Mouse (Mus musculus): ENCODE data around the gene Il6st. TPM values are rescaled to one million over a fixed set of nuclear protein-coding genes. Genes with fewer than 3 reads are reported as not detected.

Il6st gene
- polyA plus RNA-seq, 1 experiment from 2014 or later = 22.6 TPM

GRCm38 (mm10) chr13:112458016-112458415, 5.9 kb upstream of the Il6st start:
- Histone ChIP-seq H3K9me3 (no peaks in the 10 kb centered on the region), H3K4me3 (no peak overlapping the region), H3K27ac (no peak overlapping the region), H3K4me1 (replicated peaks) (peaks cover under 1% of the 10 kb centered on the region), H3K36me3 (no peaks in the 10 kb centered on the region), H3K4me2 (no peak overlapping the region), H3K27me3 (no peaks in the 10 kb centered on the region), H3K9ac (no peak overlapping the region)
- 84% methylated on average over 4 of the region's 4 CpGs for WGBS
- ATAC-seq (ENCODE audit: low FRiP score) = no peak

- Histone ChIP-seq H3K4me3 (no peak overlapping the region), H3K9ac (no peak overlapping the region), H3K27ac (no peak overlapping the region), H3K36me3 (no peaks in the 10 kb centered on the region), H3K27me3 (no peaks in the 10 kb centered on the region), H3K4me1 (replicated peaks) (peaks cover 6% of the 10 kb centered on the region), H3K9me3 (no peaks in the 10 kb centered on the region), H3K4me2 (no peak overlapping the region)
- no peak for ATAC-seq (ENCODE audit: low FRiP score)
- 94% methylated on average over 11 of the region's 11 CpGs for WGBS
Observed at GRCm38 (mm10) chr13:112458435-112459018, 5.3 kb upstream of the Il6st start.

DNA sequence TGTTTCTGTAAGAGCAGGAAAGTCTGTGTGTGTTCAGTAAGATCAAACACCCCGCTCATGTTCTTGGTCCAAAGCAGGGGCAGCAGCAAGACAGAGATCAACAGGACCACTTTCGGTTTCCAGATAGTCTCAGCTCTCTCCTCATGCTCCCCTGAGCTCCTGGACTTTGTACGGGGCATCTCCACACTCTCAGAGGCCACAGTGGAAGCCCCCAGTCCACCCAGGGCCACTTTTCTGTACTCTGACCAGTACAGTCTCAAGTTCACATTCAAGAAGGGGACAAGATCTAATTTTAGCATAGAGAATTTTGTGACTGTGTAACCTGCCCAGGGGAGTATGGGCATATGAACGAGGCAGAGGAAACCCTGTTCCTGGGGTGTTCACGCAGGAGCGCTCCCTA, 3.9 kb upstream of the Il6st start:
- Histone ChIP-seq H3K4me2 (no peak overlapping the region), H3K27ac (no peak overlapping the region), H3K9me3 (no peaks in the 10 kb centered on the region), H3K4me1 (replicated peaks) (peaks cover 10% of the 10 kb centered on the region), H3K4me3 (no peak overlapping the region), H3K36me3 (no peaks in the 10 kb centered on the region), H3K9ac (no peak overlapping the region), H3K27me3 (no peaks in the 10 kb centered on the region)
- WGBS = 88% methylated on average over 6 of the region's 6 CpGs
- no peak for ATAC-seq (ENCODE audit: low FRiP score)

DNA sequence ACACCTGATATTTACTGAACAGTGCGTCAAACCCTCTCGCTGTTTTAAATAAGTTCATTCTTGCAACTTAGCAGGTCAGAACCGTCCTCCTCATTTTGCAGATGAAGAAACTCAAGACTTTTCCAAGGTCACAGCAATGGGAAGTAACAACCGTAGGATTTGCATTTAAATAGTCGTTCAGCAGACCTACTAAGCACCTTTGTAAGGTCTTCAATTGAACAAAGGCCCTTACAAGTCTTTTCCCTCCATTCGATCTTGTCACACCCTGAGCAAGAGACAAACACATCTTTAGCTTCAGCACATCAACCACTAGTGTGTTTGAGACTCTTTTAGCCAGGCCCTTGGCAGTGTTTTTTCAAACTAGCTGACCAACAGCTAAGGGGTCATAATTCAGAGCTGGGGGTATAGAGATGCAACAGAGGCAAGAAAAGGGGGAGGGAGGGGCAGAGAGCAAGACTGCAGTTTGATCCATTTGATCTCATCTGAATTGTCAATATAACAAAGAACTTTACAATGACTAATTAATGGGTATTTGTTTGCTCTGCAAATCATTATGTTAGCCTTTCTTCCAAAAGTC, 1.4 kb upstream of the Il6st start:
- WGBS = 31% methylated on average over 6 of the region's 6 CpGs
- no peaks in the 10 kb centered on the region for H3K27me3 ChIP-seq
- H3K27ac ChIP-seq = no peak overlapping the region
- H3K4me1 ChIP-seq (replicated peaks) = peaks cover 25% of the 10 kb centered on the region
- no peaks in the 10 kb centered on the region for H3K36me3 ChIP-seq
- H3K4me2 ChIP-seq = no peak overlapping the region
- H3K4me3 ChIP-seq = no peak overlapping the region
- no peak for ATAC-seq (ENCODE audit: low FRiP score)
- no peaks in the 10 kb centered on the region for H3K9me3 ChIP-seq
- no peak overlapping the region for H3K9ac ChIP-seq

DNA sequence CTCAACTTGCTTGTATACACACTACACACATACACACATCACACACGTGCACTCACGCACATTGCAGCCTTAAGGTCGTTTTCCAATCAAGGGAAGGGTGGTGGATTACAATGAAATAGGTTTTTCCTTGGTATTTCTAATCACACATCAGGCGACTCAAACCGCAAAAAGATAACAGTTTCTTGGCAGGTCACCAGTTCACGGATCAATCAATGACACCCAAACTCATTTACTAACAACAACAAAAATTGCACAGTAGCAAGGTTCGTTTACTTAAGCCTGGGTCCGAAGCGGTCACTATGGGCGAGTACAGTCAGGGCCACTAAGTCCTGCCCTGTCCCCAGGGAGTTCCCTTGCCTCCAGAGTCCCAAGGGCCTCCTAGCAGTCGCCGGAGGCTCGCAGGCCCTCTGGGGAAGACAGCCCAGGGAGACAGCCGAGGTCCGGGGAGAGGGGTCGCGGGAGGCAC, 500 bp upstream of the Il6st start:
- H3K4me2 ChIP-seq = peak overlapping the region; percentile 90
- H3K9me3 ChIP-seq = no peaks in the 10 kb centered on the region
- no peaks in the 10 kb centered on the region for H3K36me3 ChIP-seq
- under 1% methylated on average over 17 of the region's 17 CpGs for WGBS
- H3K9ac ChIP-seq = peak overlapping the region; percentile 92
- H3K4me1 ChIP-seq (replicated peaks) = peaks cover 25% of the 10 kb centered on the region
- peak overlapping the region; percentile 85 for H3K4me3 ChIP-seq
- H3K27me3 ChIP-seq = no peaks in the 10 kb centered on the region
- H3K27ac ChIP-seq = peak overlapping the region; percentile 80
- ATAC-seq (ENCODE audit: low FRiP score) = peak; percentile 75

DNA sequence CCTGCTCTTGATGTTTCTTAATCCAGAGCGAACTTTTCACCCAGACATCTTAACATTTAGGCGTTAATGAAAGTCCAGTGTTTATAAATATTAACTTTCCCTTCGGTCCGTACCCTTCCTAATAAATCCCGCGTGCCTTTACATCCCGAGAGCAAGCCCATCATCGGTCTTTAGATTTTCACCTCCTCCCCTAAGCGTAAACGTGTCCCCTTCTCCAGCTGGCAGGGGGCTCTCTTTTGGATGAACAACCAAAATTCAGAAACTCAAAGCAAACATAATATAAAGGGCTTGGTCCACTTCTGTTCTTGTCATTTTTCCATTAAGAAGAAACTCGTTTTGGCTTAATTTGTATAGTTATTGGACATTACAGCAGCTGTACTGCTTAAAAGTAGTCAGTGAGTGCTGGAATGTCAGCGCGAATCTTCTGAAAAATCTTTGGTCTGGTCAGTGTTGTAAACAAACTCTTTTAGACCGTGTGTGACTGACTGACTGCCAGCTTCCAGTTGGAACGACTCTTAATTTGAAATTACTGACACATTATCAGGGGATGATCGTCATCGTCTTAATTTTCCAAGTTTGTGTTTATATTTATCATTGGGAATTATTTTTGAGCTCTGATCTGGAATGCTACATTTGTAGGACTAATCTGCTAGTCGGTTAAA, 887 bp downstream of the Il6st start:
- no peaks in the 10 kb centered on the region for H3K9me3 ChIP-seq
- H3K27ac ChIP-seq = peak overlapping the region; percentile 79; the same call in 1 of the 2 replicates

DNA sequence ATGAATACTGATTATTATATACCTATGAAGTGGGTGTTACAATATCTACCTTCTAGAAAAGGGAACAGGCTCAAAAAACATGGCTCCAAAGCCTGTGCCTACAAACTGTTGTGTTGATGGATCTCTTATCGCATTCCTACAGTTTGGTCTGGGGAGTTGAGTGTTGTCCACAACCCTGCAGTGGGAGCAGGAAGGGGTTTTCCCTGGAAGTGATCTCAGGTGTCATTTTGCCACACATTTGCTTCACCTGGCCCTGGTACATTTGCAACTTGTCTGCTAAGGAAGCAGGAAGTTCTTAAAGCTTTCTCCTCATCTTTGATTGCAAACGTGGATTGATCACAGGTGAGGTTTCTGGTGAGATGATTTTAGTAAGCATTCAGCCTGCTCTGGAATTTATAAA, 1.7 kb downstream of the Il6st start:
- 67% methylated on average over 2 of the region's 2 CpGs for WGBS
- H3K4me3 ChIP-seq = no peak overlapping the region; the same call in 1 of the 2 replicates
- no peaks in the 10 kb centered on the region for H3K27me3 ChIP-seq
- H3K4me2 ChIP-seq = peak overlapping the region; percentile 90
- peaks cover 25% of the 10 kb centered on the region for H3K4me1 ChIP-seq (replicated peaks)
- H3K27ac ChIP-seq = no peak overlapping the region
- H3K36me3 ChIP-seq = no peaks in the 10 kb centered on the region
- ATAC-seq (ENCODE audit: low FRiP score) = no peak
- no peak overlapping the region for H3K9ac ChIP-seq
- H3K9me3 ChIP-seq = no peaks in the 10 kb centered on the region

More for the DNA sequence above, 887 bp downstream of the Il6st start:
- Histone ChIP-seq H3K4me1 (replicated peaks) (peaks cover 25% of the 10 kb centered on the region), H3K27me3 (no peaks in the 10 kb centered on the region), H3K4me3 (peak overlapping the region; percentile 85), H3K36me3 (no peaks in the 10 kb centered on the region), H3K9ac (peak overlapping the region; percentile 92), H3K4me2 (peak overlapping the region; percentile 90)
- 5% methylated on average over 18 of the region's 18 CpGs for WGBS
- no peak for ATAC-seq (ENCODE audit: low FRiP score)

DNA sequence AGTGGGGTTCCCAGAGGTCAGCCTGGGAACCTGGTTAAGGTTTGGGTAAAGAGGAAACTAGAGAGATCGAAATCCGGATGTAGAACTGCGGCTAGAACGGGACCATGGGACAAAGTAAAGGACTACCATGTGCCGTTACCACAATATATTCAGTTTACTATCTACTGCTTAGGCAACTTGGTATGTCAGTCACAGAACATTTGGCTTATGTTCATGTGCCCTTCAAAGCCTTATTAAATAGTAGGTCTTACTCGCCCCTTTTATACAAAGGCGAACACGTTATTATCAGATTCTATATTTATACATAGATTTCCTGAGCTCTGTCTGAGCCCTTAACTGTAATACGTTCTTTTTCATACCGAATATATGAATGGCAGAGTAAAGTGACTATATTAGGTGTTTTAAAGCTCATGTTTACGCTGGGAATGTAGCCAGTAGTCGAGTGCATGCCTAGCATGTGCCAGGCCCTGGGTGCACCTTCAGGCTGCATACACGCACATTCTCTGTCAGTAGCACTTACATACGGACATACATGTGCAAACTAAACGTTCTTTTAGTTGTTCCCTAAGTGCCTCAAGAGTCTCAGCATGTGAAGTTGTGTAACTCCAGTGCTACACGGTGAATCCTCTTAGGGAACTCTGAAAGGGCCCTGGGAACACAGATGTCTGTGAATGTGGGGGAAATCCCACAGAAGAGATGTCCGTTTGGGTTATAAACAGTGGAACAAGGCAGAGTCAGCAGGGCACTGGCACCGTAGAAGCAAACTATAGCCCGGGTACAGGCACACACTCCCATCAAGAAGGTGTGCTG, 2.5 kb downstream of the Il6st start:
- WGBS = 86% methylated on average over 19 of the region's 19 CpGs
- no peak overlapping the region for H3K27ac ChIP-seq
- no peak for ATAC-seq (ENCODE audit: low FRiP score)
- H3K4me2 ChIP-seq = 0 out of 2 replicates have a peak overlapping the region, but pooled peaks have one; percentile 90
- H3K36me3 ChIP-seq = no peaks in the 10 kb centered on the region
- no peak overlapping the region; the same call in 1 of the 2 replicates for H3K4me3 ChIP-seq
- H3K9ac ChIP-seq = peak overlapping the region; percentile 13; the same call in 1 of the 2 replicates
- H3K27me3 ChIP-seq = no peaks in the 10 kb centered on the region
- peaks cover 25% of the 10 kb centered on the region for H3K4me1 ChIP-seq (replicated peaks)
- H3K9me3 ChIP-seq = no peaks in the 10 kb centered on the region

DNA sequence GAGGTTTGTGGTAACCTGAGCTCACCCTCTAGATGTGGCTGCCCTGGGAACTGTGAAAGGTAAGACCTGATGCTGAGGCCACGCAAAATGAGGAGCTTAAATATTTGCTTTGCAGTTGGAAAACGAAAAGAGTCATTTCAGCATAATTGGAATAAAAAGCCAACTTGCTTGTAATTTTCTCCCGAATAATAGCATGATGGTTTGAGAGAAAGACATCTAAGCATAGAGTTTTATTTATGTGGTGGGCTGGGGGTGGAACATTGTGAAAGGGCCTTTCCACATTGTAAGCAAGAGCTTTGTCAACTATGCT, 3.0 kb downstream of the Il6st start:
- Histone ChIP-seq H3K9ac (peak overlapping the region; percentile 13; the same call in 1 of the 2 replicates), H3K9me3 (no peaks in the 10 kb centered on the region), H3K4me2 (no peak overlapping the region), H3K4me3 (no peak overlapping the region), H3K4me1 (replicated peaks) (peaks cover 25% of the 10 kb centered on the region), H3K27ac (no peak overlapping the region), H3K27me3 (no peaks in the 10 kb centered on the region), H3K36me3 (no peaks in the 10 kb centered on the region)
- WGBS = 86% methylated on average over 3 of the region's 3 CpGs
- ATAC-seq (ENCODE audit: low FRiP score) = no peak

DNA sequence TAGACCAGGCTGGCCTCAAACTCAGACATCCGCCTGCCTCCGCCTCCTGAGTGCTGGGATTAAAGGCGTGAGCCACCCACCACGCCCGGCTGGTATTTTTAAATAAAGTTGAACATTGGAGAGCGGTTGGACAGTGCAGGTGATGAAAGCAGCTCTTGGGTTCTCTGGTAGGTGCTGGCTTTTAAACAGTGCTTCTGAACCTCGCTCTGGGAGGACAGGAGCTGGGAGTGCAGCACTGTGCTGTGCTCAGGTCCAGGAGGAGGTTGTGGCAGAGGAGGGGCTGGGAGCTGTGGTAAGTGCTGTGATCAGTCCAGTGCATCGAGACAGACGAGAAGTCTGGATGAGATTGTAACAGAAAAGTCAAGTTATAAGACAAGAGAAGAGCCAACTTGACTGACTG, 3.5 kb downstream of the Il6st start:
- no peak overlapping the region for H3K4me2 ChIP-seq
- H3K4me3 ChIP-seq = no peak overlapping the region
- no peaks in the 10 kb centered on the region for H3K36me3 ChIP-seq
- H3K27ac ChIP-seq = no peak overlapping the region
- peaks cover 25% of the 10 kb centered on the region for H3K4me1 ChIP-seq (replicated peaks)
- H3K9me3 ChIP-seq = no peaks in the 10 kb centered on the region
- no peaks in the 10 kb centered on the region for H3K27me3 ChIP-seq
- 97% methylated on average over 9 of the region's 9 CpGs for WGBS
- H3K9ac ChIP-seq = no peak overlapping the region
- no peak for ATAC-seq (ENCODE audit: low FRiP score)

DNA sequence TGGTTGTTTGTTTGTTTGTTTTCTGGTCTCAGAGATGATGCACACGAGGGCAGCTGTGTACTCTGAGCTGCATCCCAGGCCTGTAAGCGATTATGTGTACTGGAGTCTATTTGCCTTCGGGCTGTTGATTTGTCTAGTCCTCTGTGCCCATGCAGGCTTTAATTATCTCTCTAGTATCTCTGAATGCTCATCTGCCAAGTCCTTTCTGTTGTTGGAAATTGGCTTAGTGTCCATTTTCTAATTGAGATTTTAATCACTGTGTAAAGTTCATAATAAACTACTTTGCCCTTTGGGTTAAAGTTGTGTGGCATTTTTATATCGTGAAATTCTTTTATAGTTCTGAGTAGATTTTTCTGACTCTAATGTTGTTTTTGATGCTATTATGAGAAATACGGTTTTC, 5.6 kb downstream of the Il6st start:
- Histone ChIP-seq H3K4me2 (no peak overlapping the region), H3K4me1 (replicated peaks) (peaks cover 19% of the 10 kb centered on the region), H3K27ac (no peak overlapping the region), H3K27me3 (no peaks in the 10 kb centered on the region), H3K36me3 (no peaks in the 10 kb centered on the region), H3K9me3 (no peaks in the 10 kb centered on the region), H3K9ac (no peak overlapping the region), H3K4me3 (no peak overlapping the region)
- WGBS = 80% methylated on average over 5 of the region's 5 CpGs
- no peak for ATAC-seq (ENCODE audit: low FRiP score)

DNA sequence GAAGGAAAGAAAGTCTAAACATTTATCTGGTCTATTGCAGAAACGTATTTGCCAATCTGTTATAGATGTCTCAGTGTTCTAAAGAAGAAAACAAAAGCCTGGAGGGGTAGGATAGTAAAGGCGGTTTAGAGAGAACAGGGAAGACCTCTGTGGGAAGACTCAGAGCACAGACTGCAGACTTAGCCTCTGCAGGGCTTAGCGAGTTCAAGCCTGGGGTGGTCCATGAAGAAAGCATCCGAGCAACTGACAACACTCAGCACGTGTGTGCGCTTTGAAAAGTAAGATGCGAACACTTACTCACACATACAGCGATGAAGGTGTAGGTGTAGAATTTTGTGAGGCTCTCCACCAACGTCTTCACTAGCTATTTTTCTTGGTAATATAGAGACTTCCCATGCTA, 7.3 kb downstream of the Il6st start:
- no peak overlapping the region for H3K9ac ChIP-seq

More for the DNA sequence above, 7.3 kb downstream of the Il6st start:
- Histone ChIP-seq H3K4me2 (no peak overlapping the region), H3K9me3 (no peaks in the 10 kb centered on the region), H3K27me3 (no peaks in the 10 kb centered on the region), H3K4me3 (no peak overlapping the region), H3K27ac (no peak overlapping the region), H3K36me3 (peaks cover 9% of the 10 kb centered on the region), H3K4me1 (replicated peaks) (peaks cover 5% of the 10 kb centered on the region; the same call in 1 of the 2 replicates)
- ATAC-seq (ENCODE audit: low FRiP score) = no peak
- WGBS = 90% methylated on average over 9 of the region's 9 CpGs
